Mouse (Mus musculus): Measurements from ENCODE around the gene Slc25a41.

GRCm38 (mm10) chr17:57079919-57080318 lies 38.5 kb upstream of the Slc25a41 start:
- TF ChIP-seq POLR2A (IDR thresholded peaks at IDR 0.05; ENCODE audit: low read depth, low read length) (no peak), CTCF (IDR thresholded peaks at IDR 0.05; ENCODE audit: extremely low read depth, insufficient read depth, insufficient read length, insufficient replicate concordance) (no peak)
